Mouse (Mus musculus) heart, adult 2 months (tissue): ENCODE data around the gene Dusp15.

Source experiments
- CTCF ChIP-seq: fragments of 200-600 bp; IDR thresholded peaks from 2 replicates; pipeline ENCODE4 v1.8.1; 2022; ENCODE audit warnings: antibody characterized with exemption, mild to moderate bottlenecking, moderate library complexity
- EP300 ChIP-seq: fragments of 200-500 bp; IDR thresholded peaks from 2 replicates; pipeline ENCODE4 v1.6.1; 2011; ENCODE audit warnings: low read depth, low read length, control low read depth; ENCODE audit not compliant: insufficient read depth
- POLR2A ChIP-seq: fragments of 200-500 bp; IDR thresholded peaks from 2 replicates; pipeline ENCODE4 v1.6.1; 2011; ENCODE audit warnings: mild to moderate bottlenecking, low read depth, low read length, control low read depth; ENCODE audit not compliant: insufficient read depth

GRCm38 (mm10) chr2:152906274-152907037 lies 45.0 kb downstream of the Dusp15 start:
- TF ChIP-seq POLR2A (no peak), CTCF (no peak), EP300 (no peak)
